Mouse (Mus musculus) E14TG2a.4 (cell line): ENCODE data around the gene Pdik1l.

Experiments used
- H3K27me3 ChIP-seq: 2 replicates; pipeline ENCODE4 v1.6.1; 2014; ENCODE audit warnings: low read length, control low read depth; ENCODE audit not compliant: insufficient read depth
- H3K36me3 ChIP-seq: 2 replicates; pipeline ENCODE4 v1.6.1; 2014; ENCODE audit warnings: low read length, control low read depth; ENCODE audit not compliant: insufficient read depth
- H3K4me1 ChIP-seq: replicated peaks from 2 replicates; pipeline ENCODE4 v1.6.1; 2014; ENCODE audit warnings: low read depth, low read length, control low read depth
- H3K4me3 ChIP-seq: replicated peaks from 2 replicates; pipeline ENCODE4 v1.5.1; 2014; ENCODE audit warnings: mild to moderate bottlenecking, low read length
- H3K9me3 ChIP-seq: 2 replicates; pipeline ENCODE4 v1.6.1; 2014; ENCODE audit warnings: low read length, control low read depth
- CTCF ChIP-seq: conservative IDR thresholded peaks from 2 replicates; pipeline ENCODE4 v1.5.1; 2014; ENCODE audit warnings: low read length
- NANOG ChIP-seq: IDR thresholded peaks from 2 replicates; pipeline ENCODE4 v1.6.1; 2014; ENCODE audit warnings: borderline replicate concordance, low read length, mixed read lengths
- POU5F1 ChIP-seq: IDR thresholded peaks from 2 replicates; pipeline ENCODE4 v1.6.1; 2014; ENCODE audit warnings: low read length, borderline replicate concordance

The Pdik1l gene

DNA sequence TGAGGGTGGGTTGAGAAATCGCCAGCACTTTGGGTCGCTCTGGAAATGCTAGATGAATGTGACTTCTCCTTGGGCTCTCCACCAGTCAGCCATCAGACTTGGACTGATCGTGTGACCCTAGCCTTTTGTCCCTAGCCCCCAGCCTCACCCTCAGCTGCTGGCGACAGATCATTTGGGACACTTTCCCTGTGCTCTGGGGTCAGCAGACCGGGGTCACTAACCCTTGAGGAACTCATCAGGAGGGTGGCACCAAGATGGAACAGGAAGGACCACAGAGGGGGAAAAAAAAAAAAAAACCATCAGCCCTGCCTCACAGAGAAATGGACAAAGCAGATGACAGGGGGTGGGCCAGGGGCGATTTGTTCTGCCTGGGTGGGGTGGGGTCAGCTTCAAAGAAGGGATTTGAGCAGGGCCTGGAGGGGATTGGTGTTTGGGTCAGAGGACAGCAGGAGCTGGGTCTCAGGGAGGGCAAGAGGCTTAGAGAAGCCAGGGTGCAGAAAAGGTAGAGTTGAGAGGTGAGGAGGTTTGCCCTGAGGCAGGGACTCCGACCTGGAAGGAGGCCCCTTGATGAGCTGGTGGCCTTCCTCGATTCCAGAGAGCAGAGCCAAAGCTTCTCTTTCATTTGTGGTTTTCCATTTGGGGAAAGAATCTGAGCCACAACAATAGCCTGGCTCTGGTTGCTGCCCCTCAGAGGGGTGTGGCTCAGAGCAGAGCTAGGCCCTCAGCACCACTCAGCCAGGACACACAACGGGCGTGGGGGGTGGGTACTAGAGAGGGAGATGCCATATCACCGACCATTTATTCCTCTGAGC lies 30.3 kb downstream of the Pdik1l start:
- H3K4me1 ChIP-seq, result peaks cover 63% of the 10 kb centered on the region
- H3K9me3 ChIP-seq, result no peaks in the 10 kb centered on the region
- TF ChIP-seq POU5F1 (no peak), CTCF (no peak), NANOG (no peak)
- no peak overlapping the region; the same call in 1 of the 2 replicates for H3K4me3 ChIP-seq
- H3K27me3 ChIP-seq, result peaks cover 20% of the 10 kb centered on the region
- no peaks in the 10 kb centered on the region for H3K36me3 ChIP-seq

DNA sequence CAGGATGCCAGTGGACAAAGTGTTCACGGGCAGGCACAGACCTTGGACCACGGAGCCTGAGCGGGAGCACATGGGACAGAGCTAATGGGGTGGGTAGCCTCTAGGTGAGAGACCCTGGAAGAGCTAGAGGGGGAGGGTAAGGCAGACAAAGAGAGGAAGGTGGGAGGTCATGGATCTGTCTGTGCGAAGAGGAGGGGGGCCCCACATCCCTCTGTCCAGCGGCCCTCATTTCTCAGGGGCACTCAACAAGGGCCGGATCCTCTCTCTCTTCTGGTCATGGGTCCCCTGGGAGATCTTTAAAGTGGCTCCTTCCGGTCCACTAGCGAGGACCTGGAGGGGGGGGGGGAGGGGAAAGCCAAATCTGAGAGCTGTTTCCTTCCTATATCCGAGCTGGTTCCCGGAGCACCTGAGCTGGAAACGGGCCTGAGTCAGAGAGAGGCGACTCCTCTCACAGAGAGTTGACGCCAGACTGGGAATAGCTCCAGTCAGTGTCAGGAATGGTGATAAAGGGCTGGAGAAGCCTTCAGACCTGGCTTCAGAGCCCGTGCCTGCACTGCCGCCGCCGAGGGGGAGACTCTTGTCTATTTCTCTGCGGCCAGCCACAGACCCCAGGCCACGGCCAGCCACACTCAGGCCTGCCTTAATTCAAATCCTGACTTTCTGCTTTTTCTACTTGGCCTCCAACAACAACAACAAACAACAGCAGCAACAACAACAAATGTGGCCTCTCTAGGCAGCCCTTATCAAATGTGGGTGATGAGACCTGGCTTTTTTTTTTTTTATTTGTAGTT lies 31.1 kb downstream of the Pdik1l start:
- Histone ChIP-seq H3K27me3 (peaks cover 28% of the 10 kb centered on the region), H3K4me1 (peaks cover 69% of the 10 kb centered on the region), H3K4me3 (peak overlapping the region; percentile 41), H3K36me3 (no peaks in the 10 kb centered on the region), H3K9me3 (no peaks in the 10 kb centered on the region)
- TF ChIP-seq NANOG (no peak), CTCF (no peak), POU5F1 (no peak)

DNA sequence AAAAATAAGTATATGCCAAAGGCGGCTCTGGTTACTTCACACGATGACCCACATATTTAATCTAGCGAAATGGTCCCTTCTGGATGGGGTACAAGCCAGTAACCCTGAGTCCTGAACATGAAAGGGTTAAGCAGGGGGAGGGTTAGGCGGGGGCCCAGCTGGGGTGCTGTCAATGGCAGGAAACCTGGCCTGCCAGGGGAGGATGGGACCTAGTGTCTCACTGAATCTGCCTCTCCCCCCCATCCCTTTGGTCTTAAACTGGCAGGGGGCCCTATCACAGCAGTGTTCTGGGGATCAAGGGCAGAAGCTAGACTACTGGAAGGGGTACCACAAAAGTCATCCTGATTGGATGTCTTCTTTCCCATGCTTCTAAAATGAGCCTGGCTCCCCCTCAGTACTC lies 31.8 kb downstream of the Pdik1l start:
- H3K4me1 ChIP-seq, result peaks cover 74% of the 10 kb centered on the region

DNA sequence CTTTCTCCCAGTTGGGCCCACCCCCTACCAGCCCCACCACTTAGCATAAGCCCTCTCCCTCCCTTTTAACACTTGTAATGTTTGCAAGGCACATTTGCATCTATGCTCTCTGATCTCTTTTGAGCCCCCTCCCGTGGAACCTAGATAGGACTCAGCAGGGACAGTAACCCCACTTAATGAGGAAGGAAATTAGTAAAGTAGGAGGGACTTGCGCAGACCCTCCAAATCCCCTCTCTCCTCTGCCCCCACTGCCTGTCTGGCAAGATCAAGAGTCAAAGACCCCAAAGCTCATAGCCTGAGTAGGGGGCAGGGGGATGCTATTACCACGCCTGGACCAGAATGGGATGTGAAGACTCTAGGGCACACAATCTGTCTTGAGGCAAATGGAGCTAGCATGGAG lies 32.9 kb downstream of the Pdik1l start:
- H3K27me3 ChIP-seq, result peaks cover 46% of the 10 kb centered on the region
- H3K36me3 ChIP-seq, result no peaks in the 10 kb centered on the region
- H3K4me3 ChIP-seq, result no peak overlapping the region
- peaks cover 84% of the 10 kb centered on the region for H3K4me1 ChIP-seq
- TF ChIP-seq POU5F1 (no peak), NANOG (no peak), CTCF (no peak)
- H3K9me3 ChIP-seq, result no peaks in the 10 kb centered on the region

More for the DNA sequence above, 31.8 kb downstream of the Pdik1l start:
- H3K9me3 ChIP-seq, result no peaks in the 10 kb centered on the region
- TF ChIP-seq CTCF (no peak), POU5F1 (no peak), NANOG (no peak)
- no peaks in the 10 kb centered on the region for H3K36me3 ChIP-seq
- peaks cover 36% of the 10 kb centered on the region for H3K27me3 ChIP-seq
- peak overlapping the region; percentile 41 for H3K4me3 ChIP-seq

DNA sequence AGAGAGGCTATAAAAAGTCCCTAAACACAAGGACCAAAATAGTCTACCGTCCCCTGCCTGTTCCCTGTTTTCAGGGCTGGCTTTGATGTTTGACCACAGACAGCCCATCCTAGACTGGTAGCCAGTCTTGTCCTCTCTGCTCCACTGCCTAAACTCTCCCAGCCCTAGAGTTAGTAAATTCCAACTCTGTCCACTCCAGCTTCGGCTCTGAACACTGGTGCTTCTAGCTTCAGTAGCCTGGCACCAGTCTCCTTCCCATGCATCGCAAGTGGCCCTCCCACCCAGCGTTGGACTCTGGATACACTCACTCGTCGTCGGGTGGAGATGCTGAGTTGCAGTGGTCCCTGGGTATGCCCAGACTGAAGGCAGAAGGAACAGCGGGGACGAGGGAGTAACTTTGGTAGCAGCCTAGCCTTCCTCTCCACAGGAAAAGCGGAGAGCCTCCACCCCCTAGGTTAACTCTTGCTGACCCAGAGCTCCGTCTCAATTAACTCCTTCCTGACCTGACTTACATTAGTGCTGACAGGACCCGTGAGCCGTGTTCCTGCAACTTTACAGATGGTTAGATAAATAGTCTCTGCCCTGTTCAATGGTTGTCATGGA lies 33.9 kb downstream of the Pdik1l start, which contains the start of gene Grrp1:
Grrp1 (minus strand) TSS at position 385 of the 603 bp plus-strand sequence.
- H3K27me3 ChIP-seq, result peaks cover 56% of the 10 kb centered on the region
- peak within 1 kb of the TSS; percentile 78 for H3K4me3 ChIP-seq
- no peaks in the 10 kb centered on the region for H3K9me3 ChIP-seq
- no peaks in the 10 kb centered on the region for H3K36me3 ChIP-seq
- peaks cover 92% of the 10 kb centered on the region for H3K4me1 ChIP-seq
- TF ChIP-seq NANOG (no peak), POU5F1 (no peak), CTCF (no peak)

DNA sequence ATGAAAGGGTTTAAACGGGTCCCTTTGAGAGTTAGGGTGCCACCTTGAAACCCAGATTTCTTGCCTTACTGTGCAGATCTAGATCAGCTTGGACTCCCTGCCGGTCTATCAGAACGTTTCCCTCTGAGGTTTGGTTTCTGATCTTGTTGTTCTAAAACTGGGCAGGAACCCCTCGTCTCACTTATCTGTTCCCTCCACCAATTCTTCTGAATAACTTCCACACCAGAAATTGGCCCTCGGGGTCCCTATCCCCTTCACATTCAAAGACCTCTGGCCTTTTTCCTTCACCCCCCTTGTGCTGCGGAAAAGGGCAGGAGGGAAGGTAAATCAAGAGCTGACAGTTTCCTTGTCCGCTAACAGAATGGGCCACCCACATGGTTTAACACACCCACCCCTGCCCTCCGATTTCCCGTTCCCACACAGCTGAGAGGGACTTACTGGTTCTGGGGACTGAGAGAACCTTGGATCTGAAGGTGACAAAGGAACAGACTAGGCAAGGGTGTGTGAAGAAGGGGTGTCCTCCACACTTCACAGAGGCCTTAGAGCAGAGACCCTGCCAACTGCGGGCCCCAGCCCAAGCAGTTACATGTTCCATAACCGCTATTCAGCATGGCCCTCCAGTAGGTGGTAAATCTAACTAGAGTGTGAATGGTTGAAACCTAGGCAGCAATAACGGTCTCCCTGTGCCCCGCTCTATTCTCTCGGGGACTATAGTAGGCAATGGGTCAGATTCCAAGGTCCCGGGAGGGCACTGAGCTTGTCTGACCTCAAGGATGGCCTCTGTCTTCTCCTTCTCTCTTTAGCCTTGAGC lies 34.6 kb downstream of the Pdik1l start:
- Histone ChIP-seq H3K4me1 (peaks cover 89% of the 10 kb centered on the region), H3K9me3 (no peaks in the 10 kb centered on the region), H3K27me3 (peaks cover 63% of the 10 kb centered on the region), H3K36me3 (no peaks in the 10 kb centered on the region), H3K4me3 (peak overlapping the region; percentile 78)
- TF ChIP-seq NANOG (no peak), CTCF (no peak), POU5F1 (no peak)

DNA sequence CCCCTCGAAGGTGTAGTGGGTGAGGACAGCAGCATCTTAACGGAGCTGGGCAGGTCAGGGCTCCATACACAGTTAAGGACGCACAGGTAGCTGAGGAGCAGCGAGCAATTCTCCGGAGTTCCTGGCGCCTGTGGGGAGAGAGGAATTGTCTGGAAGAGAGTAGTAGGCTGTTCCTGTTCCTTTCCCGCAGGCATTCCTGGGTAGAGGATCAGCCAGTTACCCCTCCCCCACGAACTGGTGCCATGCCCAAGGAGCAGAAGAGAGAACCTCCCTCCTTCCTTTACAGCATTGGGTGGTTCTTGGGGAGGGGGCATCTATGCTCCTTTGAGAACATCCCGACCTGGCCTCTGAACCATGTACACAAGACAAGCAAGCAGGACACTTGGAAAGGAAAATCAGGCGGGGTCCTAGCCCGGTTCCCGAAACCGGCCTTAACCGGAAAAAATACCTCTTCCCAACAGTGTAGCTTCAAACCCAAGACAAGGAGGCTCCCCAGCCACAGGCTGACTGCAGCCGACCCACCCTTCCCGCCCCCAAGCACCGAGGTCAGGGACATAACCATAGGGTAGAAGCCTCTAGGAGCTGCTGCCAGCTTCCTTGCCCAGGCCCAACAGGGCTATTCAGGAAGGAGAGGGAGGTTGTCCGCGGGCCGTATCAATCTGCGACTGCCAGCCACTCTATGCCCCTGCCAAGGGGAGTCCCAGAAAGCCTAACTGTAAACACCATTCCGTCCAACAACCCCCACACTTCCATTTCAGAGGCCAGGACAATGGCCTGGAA lies 35.4 kb downstream of the Pdik1l start:
- Histone ChIP-seq H3K4me1 (peaks cover 89% of the 10 kb centered on the region), H3K4me3 (peak overlapping the region; percentile 78), H3K9me3 (no peaks in the 10 kb centered on the region), H3K27me3 (peaks cover 71% of the 10 kb centered on the region), H3K36me3 (no peaks in the 10 kb centered on the region)
- TF ChIP-seq CTCF (no peak), POU5F1 (no peak), NANOG (no peak)
